Mouse (Mus musculus) erythroid progenitor cell, adult 5-6 weeks (primary cell): ENCODE results near the gene Sfxn4. TPM values are rescaled to one million over a fixed set of nuclear protein-coding genes. Genes with fewer than 3 reads are reported as not detected.

Experiments
- ATAC-seq: replicated peaks from 2 replicates; pipeline ENCODE4 v1.8.0; 2016; ENCODE audit warnings: moderate number of reproducible peaks, mild to moderate bottlenecking, moderate TSS enrichment, inconsistent platforms; ENCODE audit not compliant: poor library complexity, low FRiP score, severe bottlenecking
- total RNA-seq, 2 experiments: library from RNA; stranded (forward) in 1 of 2; stranded (reverse) in 1 of 2; fragments of 150-400 nt in 1 of 2; fragments of 186-747, 209-891 nt in 1 of 2; gene quantifications; 2 replicates each; pipeline versions ENCODE4 v1.2.3 to v1.2.4; 2015 to 2017; ENCODE audit warnings: low replicate concordance in 2 of 2

The Sfxn4 gene
- total RNA-seq, 2 experiments from 2014 or later = 2.9 TPM; not detected in 1

GRCm38 (mm10) chr19:60845731-60846130 is 15.5 kb downstream of the Sfxn4 start:
- no peak for ATAC-seq

GRCm38 (mm10) chr19:60843324-60843723 is 18.0 kb downstream of the Sfxn4 start:
- ATAC-seq = peak; percentile 85

GRCm38 (mm10) chr19:60837747-60838146 is 23.5 kb downstream of the Sfxn4 start:
- peak; percentile 85 for ATAC-seq

- ATAC-seq = no peak
Measured at GRCm38 (mm10) chr19:60818677-60819076, 42.6 kb downstream of the Sfxn4 start.

- ATAC-seq = no peak
Measured at GRCm38 (mm10) chr19:60813133-60813532, 48.1 kb downstream of the Sfxn4 start.

GRCm38 (mm10) chr19:60812036-60812389 is 49.3 kb downstream of the Sfxn4 start:
- peak; percentile 47 for ATAC-seq

- peak; percentile 99 for ATAC-seq
Measured at GRCm38 (mm10) chr19:60811098-60812035, 49.9 kb downstream of the Sfxn4 start, which contains the start of gene Fam45a. Gene Fam45a (plus strand): TSS chr19:60811585.

GRCm38 (mm10) chr19:60809927-60810326 is 51.4 kb downstream of the Sfxn4 start:
- no peak for ATAC-seq

GRCm38 (mm10) chr19:60804903-60805302 is 56.4 kb downstream of the Sfxn4 start:
- no peak for ATAC-seq

- ATAC-seq = peak; percentile 88
Measured at GRCm38 (mm10) chr19:60799867-60800569, 61.3 kb downstream of the Sfxn4 start.

GRCm38 (mm10) chr19:60797415-60797814 is 63.9 kb downstream of the Sfxn4 start:
- no peak for ATAC-seq

- ATAC-seq = no peak
Measured at GRCm38 (mm10) chr19:60795244-60795643, 66.0 kb downstream of the Sfxn4 start.

- ATAC-seq = no peak
Measured at GRCm38 (mm10) chr19:60793170-60793707, 68.0 kb downstream of the Sfxn4 start.

- ATAC-seq = no peak
Measured at GRCm38 (mm10) chr19:60791164-60791563, 70.1 kb downstream of the Sfxn4 start.

GRCm38 (mm10) chr19:60790551-60791161 is 70.6 kb downstream of the Sfxn4 start, which contains the start of gene Eif3a:
Gene Eif3a (minus strand): TSS chr19:60790658.
- peak; percentile 90 for ATAC-seq

- peak; percentile 65 for ATAC-seq
Measured at GRCm38 (mm10) chr19:60789919-60790506, 71.3 kb downstream of the Sfxn4 start.

- no peak for ATAC-seq
Measured at GRCm38 (mm10) chr19:60789452-60789851, 71.8 kb downstream of the Sfxn4 start.

- no peak for ATAC-seq
Measured at GRCm38 (mm10) chr19:60788214-60788960, 72.9 kb downstream of the Sfxn4 start.
